Mouse (Mus musculus) 3T3-L1 (cell line): ENCODE measurements at regions not wholly inside any gene's neighbourhood (a gene's known extent, or its start where the extent isn't known, plus 50 kb on each side); places are given as distances from the start of the nearest gene placed in this dataset.

Source experiments
- DNase-seq: peaks from one replicate; pipeline ENCODE4 v3.0.0-alpha.2; 2015; ENCODE audit warnings: low read depth, low spot score

GRCm38 (mm10) chr15:6016637-6017049, 282.9 kb upstream of the Dab2 start:
- no peak for DNase-seq

- DNase-seq, result no peak
Measured at GRCm38 (mm10) chr15:6025543-6025942, 274.0 kb upstream of the Dab2 start.

GRCm38 (mm10) chr15:6029214-6029613, 270.4 kb upstream of the Dab2 start:
- no peak for DNase-seq

GRCm38 (mm10) chr15:6030396-6030795, 269.2 kb upstream of the Dab2 start:
- DNase-seq, result no peak

- DNase-seq, result no peak
Measured at GRCm38 (mm10) chr15:6034156-6034555, 265.4 kb upstream of the Dab2 start.

- no peak for DNase-seq
Measured at GRCm38 (mm10) chr15:6044511-6045256, 254.9 kb upstream of the Dab2 start.

- no peak for DNase-seq
Measured at GRCm38 (mm10) chr15:6055703-6056102, 243.9 kb upstream of the Dab2 start.

- DNase-seq, result peak; percentile 80
Measured at GRCm38 (mm10) chr15:6056887-6057626, 242.5 kb upstream of the Dab2 start.

- peak; percentile 21 for DNase-seq
Measured at GRCm38 (mm10) chr15:6059361-6059760, 240.2 kb upstream of the Dab2 start.

- peak; percentile 82 for DNase-seq
Measured at GRCm38 (mm10) chr15:6059790-6060189, 239.8 kb upstream of the Dab2 start.

GRCm38 (mm10) chr15:6060649-6061048, 238.9 kb upstream of the Dab2 start:
- DNase-seq, result no peak

- DNase-seq, result no peak
Measured at GRCm38 (mm10) chr15:6065100-6065499, 234.5 kb upstream of the Dab2 start.

- DNase-seq, result no peak
Measured at GRCm38 (mm10) chr15:6067380-6067779, 232.2 kb upstream of the Dab2 start.

GRCm38 (mm10) chr15:6068371-6068770, 231.2 kb upstream of the Dab2 start:
- DNase-seq, result no peak

GRCm38 (mm10) chr15:6071873-6072272, 227.7 kb upstream of the Dab2 start:
- DNase-seq, result no peak

GRCm38 (mm10) chr15:6072920-6073319, 226.7 kb upstream of the Dab2 start:
- DNase-seq, result no peak

- peak; percentile 75 for DNase-seq
Measured at GRCm38 (mm10) chr15:6080714-6081635, 218.6 kb upstream of the Dab2 start.

GRCm38 (mm10) chr15:6087208-6087607, 212.4 kb upstream of the Dab2 start:
- DNase-seq, result no peak

GRCm38 (mm10) chr15:6088498-6088897, 211.1 kb upstream of the Dab2 start:
- DNase-seq, result no peak

GRCm38 (mm10) chr15:6129697-6130096, 169.9 kb upstream of the Dab2 start:
- no peak for DNase-seq

GRCm38 (mm10) chr15:6132216-6132615, 167.4 kb upstream of the Dab2 start:
- DNase-seq, result peak; percentile 11

- no peak for DNase-seq
Measured at GRCm38 (mm10) chr15:6145071-6145470, 154.5 kb upstream of the Dab2 start.
